Mouse (Mus musculus): ENCODE results near the gene Stk38l.
"Not testable (repeated sequence)": the region's sequence is repeated elsewhere in the genome, so short reads cannot be mapped to it uniquely, and the experiment has no call there.

Stk38l gene

DNA sequence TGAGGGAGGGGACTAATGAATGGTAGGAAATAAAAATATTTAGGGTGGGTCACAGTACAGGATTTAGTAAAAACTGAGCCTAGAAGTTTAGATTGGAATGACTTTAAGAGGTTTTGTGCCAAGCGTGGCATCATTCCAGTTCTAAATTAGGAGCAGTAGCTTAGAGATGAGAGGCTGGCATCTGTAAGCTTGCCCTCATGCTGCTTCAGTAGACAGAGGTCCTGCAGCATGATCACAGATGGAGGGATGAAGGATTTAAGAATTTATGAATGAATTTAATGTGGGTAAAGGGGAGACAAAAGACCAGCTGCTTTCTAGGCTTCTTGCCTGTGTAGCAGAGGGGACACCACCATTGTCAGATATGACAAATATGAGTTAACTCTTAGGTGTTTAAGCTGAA lies 14.1 kb downstream of the Stk38l start:
- no peak for DNase-seq

DNA sequence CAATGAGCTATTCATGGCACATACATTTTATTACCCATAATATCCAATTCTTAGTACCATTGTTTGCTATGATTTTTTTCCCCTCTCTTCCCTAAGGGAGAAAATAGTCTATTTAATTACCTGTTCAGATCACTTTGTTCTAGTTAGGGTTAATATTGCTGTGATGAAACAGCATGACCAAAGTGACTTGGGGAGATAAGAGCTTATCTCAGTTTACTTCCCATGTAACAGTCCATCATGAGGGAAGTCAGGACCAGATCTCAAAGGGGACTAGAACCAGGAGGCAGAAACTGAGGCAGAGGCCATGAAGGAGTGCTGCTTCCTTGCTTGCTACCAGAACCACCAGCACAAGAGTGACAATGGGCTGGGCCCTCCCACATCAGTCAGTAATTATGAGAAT lies 15.9 kb downstream of the Stk38l start:
- DNase-seq, result no peak

DNA sequence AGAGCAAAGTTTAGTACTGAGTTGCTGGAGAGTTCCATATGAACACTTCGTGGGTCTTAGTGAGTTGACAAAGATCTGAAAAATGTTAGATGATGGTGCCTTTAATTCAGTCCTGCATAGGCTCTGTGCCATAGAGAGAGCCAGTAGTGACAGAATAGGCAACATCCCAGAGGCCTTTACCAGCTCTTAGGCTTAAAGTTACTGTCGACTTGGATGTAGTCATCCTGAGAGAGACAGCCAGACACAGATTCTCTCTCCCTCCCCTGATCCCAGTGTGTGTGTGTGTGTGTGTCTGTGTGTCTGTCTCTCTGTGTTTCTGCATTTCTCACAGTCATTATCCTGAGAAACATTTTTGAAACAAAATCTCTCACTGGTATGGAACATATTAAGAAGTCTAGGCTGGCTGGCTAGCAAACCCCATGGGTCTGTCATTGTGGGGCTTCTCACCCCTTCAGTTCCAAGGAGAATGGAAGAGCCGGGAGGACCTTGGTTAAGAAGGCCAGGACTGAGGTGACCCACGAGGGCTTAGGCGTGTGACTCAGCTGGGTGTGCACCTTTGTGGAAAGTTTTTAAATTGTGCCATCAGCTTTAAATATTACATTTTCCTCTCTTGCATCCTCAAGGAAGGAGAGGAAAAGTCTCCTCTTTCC lies 17.3 kb downstream of the Stk38l start:
- DNase-seq, result no peak

GRCm38 (mm10) chr6:146744266-146744665 lies 19.5 kb downstream of the Stk38l start:
- not testable (repeated sequence) for DNase-seq

DNA sequence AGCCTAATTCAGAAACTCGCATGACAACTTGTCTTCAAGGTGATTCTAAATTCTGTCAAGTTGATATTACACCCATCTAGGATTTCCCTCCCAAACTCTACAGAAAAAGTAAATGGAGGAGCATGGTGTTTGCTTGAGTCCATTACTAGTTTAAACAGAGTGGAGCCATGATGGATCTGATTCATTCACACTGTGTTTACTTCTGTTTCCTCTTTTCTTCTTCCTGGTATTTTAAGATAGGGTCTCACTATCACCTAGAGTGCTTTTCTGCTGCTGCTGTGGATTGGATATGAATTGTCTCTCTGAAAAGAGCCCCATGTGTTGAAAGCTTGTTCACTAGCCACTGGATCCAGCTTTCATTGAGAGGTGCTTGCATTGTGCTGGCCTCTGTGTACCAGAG lies 20.4 kb downstream of the Stk38l start:
- DNase-seq, result no peak

DNA sequence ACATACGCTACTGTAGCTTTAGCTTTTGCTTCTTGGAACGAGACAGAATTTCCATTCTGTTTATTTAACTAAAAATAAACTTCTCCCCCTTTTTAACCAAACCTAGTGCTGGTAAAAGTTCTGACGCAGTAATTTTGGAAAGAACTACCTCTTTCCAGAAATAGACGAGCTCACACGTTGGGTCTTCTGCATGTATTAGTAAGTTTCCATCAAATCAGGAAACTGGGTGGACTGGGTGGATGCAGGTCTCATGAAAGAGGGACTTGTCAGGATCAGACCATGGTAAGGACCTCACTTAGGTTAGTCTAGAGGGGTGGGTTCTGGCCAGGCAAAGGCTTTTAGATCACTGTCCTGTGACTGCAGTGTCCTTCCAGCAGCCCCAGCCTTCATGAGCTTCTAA lies 21.8 kb downstream of the Stk38l start:
- no peak for DNase-seq

- DNase-seq, result no peak
Measured at GRCm38 (mm10) chr6:146747057-146747456, 22.3 kb downstream of the Stk38l start.

DNA sequence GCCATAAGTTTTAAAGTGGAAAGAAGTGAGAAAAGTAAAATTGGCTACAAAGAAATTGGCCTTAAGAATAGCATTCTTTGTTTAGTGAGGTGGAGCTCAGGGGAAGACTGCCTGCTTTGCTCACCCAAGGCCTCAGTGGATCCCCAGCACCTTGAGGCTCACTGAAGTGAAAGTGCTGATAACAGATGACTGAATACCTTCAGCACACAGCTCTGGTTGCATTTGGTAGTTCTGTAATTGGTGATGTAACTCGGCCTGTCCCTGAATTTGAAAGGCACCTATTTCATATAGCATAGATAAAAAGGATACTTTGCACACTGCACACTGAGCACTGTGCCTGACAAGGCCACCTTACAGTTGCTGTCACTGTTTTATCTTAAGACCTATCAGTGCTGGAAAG lies 23.5 kb downstream of the Stk38l start:
- no peak for DNase-seq

- no peak for DNase-seq
Measured at GRCm38 (mm10) chr6:146751671-146752070, 26.9 kb downstream of the Stk38l start.

GRCm38 (mm10) chr6:146752178-146752577 lies 27.4 kb downstream of the Stk38l start:
- DNase-seq, result no peak

DNA sequence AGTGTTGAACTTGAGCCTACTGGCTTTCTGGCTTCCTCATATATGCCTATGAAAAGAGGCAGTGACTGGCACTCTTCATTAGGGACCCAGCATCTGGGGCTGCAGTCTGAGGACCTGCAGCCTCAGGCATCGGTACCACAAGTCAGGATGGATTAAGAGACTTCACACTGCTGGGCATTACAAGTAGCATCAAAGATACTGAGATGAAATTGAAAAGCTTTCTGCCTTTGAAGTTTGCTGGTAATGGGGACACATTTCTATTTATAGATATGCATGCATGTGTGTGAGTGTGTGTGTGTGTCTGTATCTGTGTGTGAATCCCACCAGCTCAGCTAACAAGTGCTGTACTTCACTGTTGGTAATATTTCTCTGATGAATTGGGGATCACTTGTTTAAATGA lies 27.8 kb downstream of the Stk38l start:
- DNase-seq, result no peak

DNA sequence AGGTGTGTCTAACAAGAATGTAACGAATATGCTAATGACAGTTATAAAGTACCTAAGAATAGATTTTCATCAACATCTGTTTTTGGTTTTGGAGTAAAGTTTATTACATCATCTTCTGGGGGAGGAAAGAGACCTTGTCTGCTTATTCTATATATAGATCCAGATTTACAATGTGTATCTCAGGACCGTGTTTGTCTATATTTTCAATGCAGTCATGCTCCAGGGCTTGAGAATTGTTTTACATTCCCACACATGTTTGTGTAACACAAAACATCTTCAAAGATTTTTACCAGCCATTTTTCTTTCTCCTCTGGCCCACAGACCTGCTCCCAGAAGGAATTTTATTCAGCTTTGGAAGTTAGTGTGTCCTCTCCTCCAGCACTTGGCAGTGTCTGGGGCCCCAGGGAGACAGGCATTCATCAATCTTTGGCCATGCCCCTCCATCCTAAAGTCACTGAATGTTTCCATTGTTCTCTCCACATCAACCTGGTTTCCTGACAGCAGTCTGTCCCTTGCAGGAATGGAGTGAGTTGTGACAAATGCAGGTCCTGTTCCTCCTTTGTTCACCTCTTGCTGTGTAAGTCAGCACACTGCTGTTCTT lies 28.9 kb downstream of the Stk38l start:
- DNase-seq, result no peak

DNA sequence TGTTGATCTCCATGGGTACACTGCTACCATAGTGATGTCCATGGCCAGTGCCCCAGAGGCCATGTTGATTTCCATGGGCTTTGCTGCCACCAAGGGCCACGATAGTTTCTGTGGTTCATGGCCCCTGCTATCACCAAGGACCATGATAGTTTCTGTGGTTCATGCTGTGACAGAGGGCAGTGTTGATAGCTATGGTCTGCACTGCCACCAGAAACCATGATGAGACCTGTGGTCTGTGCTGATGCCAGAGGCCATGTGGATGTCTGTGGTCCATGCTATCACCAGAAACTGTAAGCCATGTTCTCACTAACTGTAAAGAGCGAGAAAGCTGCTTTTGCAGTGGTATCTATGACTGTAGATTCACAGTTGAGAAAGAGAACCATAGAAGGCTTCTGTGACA lies 30.3 kb downstream of the Stk38l start:
- no peak for DNase-seq

DNA sequence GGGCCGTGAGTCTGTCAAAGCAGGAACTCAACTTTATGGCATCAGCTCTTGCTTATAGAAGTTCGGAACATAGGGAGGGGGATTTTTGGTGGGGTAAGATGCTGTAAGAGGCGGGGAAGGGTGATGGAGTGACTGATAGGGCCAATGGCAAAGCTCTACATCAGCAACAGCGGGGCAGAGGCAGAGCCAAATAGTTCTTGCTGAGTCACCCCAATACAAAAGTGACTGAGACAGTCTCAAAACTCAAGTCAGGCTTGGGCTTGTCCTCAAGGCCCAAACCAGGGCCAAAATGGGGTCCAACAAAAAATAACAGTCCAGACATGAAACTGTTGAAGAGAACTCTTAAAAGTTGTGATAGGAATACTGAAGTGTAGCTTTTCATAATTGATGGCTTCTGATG lies 30.9 kb downstream of the Stk38l start:
- no peak for DNase-seq

GRCm38 (mm10) chr6:146759027-146759426 lies 34.2 kb downstream of the Stk38l start:
- no peak for DNase-seq

- DNase-seq, result no peak
Measured at GRCm38 (mm10) chr6:146760022-146760421, 35.2 kb downstream of the Stk38l start.

DNA sequence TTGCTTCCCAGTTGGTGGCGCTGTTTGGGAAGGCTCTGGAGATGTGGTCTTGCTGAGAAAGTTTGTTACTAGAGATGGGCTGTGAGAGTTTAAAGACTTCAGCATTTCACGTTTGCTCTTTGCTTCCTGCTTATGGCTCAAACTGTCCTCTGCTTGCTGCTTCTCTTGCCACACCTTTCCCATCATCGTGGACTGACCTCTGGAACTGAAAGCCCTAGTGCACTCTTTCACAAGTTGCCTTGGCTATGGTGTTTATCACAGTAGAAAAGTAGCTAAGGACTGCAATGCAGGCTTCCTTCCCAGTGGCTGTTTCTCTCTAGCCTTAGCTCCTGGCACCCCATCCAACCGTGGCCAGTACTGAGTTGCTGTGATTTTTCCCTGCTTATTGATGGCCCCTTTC lies 35.9 kb downstream of the Stk38l start:
- no peak for DNase-seq

GRCm38 (mm10) chr6:146762264-146762898 lies 37.6 kb downstream of the Stk38l start:
- peak; percentile 42 for DNase-seq

GRCm38 (mm10) chr6:146764593-146764992 lies 39.8 kb downstream of the Stk38l start:
- DNase-seq, result peak; percentile 31

- no peak for DNase-seq
Measured at GRCm38 (mm10) chr6:146765270-146765669, 40.5 kb downstream of the Stk38l start.

GRCm38 (mm10) chr6:146768813-146769404 lies 44.1 kb downstream of the Stk38l start:
- peak; percentile 73 for DNase-seq

GRCm38 (mm10) chr6:146770005-146770745 lies 45.4 kb downstream of the Stk38l start:
- no peak for DNase-seq

GRCm38 (mm10) chr6:146770808-146771207 lies 46.0 kb downstream of the Stk38l start:
- DNase-seq, result no peak

Data from kidney, adult 9 months (tissue).